Mouse (Mus musculus) gastrocnemius, postnatal 4 days (tissue): Measurements from ENCODE around the gene Ebf3. TPM values are rescaled to one million over a fixed set of nuclear protein-coding genes. Genes with fewer than 3 reads are reported as not detected.

Source experiments
- DNase-seq, 2 experiments: peaks; one replicate each; pipeline ENCODE4 v3.0.0; 2021 to 2022; ENCODE audit warnings: low spot score in 2 of 2, mixed read lengths in 2 of 2
- total RNA-seq, 2 experiments: library from RNA; stranded (reverse); gene quantifications; 2 replicates each; pipeline ENCODE4 v1.2.3; 2021

The Ebf3 gene
- total RNA-seq, 2 experiments from 2014 or later = 45.8 to 50.1 TPM

DNA sequence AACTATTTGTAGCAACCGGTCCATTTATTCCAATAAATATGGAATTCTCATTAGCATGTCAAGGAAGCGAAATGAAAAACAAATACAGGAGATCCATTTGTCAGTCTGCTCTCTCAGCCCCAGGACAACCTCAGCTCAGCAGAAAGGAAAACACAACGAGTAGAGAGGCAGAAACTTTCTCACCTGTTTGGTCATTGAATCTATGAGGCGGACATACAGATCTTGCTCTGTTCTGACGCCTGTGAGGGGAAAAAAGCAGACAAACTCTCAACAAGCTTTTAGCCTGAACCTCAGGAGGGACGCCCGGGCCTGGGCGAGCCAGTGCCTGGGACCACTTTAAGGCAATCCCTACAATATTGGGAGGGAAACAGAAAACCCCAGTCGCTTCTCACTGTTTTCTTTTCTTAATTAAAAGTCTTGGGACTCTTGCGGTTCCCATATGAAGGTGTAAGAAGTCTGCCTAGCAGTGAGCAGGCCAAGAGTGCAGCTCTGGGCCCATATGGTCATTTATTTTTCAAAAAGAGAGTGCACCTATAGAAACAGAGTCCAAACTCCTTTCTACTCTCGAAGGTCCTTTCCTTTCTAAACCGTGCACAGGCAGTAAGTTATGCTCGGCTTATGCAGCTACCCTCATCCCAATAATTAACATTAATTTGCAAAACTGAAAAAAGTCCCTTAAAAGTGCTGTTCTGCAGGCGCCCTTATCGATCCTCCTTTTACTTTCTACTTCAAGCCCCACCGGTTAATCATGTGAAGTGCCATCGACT lies 1.9 kb downstream of the Ebf3 start:
- no peak for DNase-seq

GRCm38 (mm10) chr7:137311341-137312110 lies 2.7 kb downstream of the Ebf3 start:
- DNase-seq = no peak

GRCm38 (mm10) chr7:137310876-137311275 lies 3.4 kb downstream of the Ebf3 start:
- DNase-seq = no peak

DNA sequence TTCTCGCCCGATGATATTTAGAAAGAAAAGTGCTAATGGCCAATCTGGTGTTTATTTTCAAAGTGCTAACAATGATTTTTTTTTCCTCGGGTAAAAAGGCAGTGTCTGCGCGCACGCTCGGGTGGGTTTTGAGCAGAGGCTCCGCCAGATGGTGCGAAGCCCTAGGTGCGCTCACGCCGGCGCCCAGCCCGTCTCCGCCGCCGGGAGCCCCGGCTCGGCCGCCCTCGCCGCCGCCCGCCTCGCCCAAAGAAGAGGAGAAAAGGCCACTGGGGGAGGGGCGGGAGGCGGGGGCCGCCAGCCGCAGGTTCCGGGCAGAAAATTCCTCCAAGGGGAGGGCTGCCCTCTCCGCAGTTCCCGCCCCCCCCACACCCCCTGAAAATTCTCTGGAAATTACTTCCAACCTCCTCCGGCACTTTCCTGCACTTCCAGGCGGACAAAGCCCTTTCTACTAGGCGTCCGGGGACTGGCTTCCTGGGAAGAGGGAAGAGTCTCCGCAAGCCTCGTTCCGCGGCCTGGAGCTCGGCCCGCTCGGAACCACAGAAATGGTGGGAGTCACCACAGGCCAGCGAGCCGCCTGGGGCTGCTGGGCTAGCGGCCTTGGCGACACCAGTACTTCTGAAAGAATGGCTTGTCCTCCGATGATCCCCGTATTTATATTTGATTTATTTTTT lies 4.0 kb downstream of the Ebf3 start:
- DNase-seq = peak in 1 of 2 experiments; percentile 46

DNA sequence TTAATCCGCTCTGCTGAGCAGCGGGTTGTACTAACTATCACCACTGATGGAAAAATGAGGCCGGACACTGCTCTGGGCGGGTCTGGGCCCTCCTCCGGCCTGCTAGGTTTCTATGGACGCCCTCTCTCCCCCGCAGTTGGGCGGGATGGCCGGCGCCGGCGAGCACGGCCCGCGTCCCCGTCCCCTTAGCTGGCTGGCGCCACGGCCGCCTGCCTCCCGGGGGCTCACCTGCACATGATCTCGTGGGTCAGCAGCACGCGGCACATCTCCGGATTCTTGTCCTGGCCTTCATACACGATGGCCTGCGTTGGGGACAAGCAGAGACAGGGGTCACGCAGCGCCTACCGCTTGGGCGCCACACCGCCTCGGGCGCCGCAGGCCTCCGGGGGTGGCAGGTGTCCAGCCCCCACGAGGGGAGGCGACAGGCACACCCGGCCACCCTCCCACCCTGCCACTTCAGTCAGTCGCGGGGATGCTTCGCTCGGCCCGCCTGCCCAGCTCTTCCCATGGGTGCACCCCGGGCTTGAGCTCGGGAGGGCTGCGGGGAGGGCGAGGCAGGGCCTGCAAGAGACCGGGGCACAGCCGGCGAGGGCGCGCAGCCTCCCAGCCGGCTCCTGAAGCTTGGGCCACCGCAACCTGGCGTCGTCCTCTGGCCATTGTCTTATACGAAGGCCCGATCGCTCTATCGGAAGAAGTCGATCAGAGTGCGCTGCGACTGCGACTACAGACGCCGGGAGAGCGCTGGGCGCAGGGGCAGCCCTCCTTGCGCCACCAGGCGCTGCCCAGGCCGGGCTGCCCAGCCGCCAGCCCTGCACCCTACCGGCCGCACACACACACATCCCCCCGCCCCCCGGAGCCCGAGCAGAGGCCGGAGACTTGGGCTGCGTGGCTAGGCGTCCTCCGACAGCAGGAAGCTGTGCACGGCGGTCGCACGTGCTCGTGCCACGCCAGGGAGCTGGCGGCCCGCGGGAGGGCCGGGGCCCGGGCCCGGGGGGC lies 4.9 kb downstream of the Ebf3 start:
- peak in 1 of 2 experiments; percentile 63 for DNase-seq

- no peak for DNase-seq
Observed at GRCm38 (mm10) chr7:137308061-137309060, 5.9 kb downstream of the Ebf3 start.

DNA sequence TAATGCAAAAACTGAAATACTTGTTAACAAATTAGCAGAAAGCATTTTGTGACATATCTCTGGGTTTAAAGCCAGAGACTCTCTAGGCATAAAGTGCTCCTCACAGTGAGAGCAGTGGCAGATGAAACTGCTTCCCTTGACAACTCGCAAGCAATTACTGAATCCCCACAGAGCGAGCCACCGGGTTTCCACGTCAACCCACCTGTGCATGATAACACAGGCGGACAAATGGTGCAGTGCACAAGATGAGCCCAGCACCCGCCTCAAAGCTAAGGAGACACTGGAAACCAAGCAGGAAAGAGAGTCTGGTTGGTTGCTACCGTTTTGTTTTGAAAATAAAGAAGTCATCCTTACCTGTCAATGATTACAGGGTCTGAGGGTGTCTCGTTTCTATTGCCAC lies 7.1 kb downstream of the Ebf3 start:
- no peak for DNase-seq

DNA sequence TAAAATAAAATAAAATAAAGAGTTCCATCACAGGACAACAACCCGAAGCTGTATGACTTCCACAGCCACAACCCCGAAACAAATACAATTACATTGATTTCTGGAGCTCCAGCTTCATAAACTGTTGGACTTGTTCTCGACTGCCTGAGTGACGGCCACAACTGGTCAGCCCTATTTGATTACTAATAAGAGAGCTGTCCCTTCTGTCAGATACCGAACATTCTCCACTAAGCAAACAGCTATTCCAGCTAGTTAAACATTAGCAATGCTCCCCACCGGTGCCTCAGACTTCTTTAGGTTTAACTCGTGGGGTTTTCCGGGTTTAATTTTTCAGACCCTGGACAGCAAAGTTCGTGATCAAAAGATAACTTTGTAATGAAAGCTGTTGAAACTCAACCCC lies 8.1 kb downstream of the Ebf3 start:
- peak in 1 of 2 experiments; percentile 60 for DNase-seq

DNA sequence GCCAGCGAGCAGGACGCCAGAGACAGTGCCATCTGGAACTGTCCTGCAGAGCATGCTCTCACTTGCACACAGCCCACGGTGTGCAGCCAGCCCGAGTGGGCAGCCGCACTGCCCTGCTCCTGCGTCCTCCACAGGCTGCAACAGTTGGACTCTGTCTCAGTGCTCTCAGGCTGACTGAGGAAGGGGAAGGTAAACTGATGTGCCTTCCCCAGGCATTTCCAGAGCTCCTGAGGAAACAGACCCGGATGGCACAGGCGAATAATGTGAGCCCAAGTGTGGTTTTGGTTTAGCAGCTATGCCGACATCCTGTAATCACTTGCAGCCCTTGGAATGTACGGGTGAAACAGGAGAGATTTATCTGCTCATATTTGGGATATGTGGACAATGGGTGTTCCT lies 10.5 kb downstream of the Ebf3 start:
- DNase-seq = peak in 1 of 2 experiments; percentile 40

- no peak for DNase-seq
Observed at GRCm38 (mm10) chr7:137302961-137303775, 11.1 kb downstream of the Ebf3 start.

DNA sequence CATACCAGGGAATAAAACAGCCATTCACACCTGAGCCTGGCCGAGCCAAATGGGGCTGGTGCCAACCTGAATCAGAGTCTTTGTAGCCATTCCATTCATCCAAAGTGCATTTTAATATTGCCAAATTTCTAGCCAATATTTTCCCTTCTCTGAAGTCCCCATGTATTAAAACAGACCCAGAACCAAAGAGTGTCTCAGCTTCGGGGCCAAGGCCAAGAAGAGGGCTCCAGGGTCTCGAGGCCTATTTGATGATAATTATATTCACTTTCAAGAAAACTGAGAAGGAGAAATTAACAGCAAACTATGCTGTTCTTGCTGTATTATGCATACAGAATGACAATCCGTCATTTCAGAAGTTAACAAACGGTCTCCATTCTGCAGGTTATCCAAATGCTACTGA lies 12.1 kb downstream of the Ebf3 start:
- no peak for DNase-seq

DNA sequence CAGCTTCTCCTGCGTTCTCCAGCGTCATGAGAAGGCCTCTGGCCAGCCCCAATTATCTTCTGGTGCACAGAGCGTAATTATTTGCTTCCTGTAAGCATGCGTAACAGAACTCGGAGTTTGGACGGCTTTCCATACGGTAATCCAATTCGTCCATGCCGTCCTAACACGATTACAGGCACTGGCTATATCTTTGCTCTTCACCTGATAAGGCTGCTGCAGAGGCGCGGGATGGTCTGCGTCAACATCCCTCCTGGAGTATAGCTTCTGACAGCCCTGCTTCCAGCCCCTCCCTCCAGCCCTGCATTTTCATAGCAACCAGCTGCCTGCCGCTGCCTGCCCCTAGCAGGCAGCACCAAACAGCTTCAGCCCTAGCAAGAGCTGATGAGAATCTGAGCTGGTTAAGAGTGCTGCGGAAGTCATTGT lies 12.9 kb downstream of the Ebf3 start:
- DNase-seq = peak in 1 of 2 experiments; percentile 43

DNA sequence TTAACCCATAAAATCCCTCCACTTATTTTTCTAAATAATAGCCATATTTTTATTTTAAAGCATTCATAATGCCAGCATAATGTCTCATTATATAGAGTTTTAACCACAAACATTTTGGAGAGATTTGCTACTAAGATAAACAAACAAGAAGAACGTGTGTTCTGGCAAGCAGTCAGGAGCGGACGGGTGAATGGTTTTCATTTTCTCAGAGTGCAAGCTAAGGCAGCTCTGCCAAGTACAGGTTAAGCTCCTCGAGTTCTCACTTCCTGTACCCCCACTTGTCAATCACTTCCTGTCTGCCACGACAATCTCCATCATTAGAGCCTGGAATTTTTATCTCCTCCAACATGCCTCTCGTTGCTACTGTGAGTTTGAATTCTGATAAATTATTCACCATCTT lies 13.4 kb downstream of the Ebf3 start:
- DNase-seq = no peak

DNA sequence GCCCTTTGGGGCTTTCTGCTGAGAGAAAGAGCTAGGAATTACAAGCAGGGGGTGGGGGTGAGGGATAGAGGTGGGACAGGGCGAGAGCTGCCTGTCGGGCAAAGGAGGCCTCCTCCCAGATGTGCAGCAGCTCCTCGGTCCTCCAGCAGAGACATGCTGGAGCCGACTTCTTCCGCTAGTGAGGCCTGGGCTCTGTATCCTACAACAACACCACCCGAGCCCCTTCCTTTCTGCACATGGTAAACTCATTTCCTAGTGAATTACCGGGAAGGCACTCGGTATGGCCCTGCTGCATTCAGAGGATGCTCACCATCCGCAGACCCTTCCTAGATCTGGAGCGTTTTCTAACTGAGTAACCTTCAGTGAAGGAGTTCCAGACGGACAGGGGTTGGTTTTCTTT lies 14.1 kb downstream of the Ebf3 start:
- no peak for DNase-seq

DNA sequence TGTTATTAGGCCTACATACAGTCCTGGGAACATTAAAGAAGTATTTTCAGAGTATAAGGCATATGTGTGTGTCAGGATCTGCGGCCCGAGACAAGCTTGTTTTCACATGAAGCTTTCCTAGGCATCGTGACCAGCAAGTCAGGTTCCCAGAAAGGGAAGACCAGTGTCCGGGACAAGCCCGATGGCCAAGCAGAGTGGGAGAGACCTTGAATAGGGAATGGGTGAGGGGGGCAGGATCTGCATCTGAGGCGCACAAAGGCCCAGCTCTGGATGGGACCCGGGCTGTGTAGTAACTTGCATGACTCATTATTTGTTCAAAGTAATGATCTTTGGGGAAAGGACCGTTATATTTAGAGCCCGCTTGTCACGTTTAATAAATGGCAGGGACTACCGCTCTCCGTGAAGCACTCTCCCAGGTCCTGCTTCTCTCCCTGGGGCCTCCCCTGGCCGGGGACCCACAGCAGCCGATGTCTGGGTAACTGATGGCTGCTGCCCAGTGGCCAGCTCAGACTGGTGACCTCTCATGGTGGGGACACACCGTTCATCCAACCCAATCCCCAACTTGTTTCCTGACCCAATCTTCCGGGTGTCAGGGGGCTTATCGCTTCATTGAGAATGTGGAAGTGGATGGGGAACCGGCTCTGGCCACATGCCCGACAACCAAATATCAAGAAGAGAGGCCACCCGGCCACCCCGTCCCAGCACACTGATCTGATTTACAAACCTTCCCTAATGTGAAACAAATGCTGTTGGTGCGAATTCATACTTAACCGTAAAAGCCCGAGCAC lies 16.5 kb downstream of the Ebf3 start:
- peak in 1 of 2 experiments; percentile 62 for DNase-seq

DNA sequence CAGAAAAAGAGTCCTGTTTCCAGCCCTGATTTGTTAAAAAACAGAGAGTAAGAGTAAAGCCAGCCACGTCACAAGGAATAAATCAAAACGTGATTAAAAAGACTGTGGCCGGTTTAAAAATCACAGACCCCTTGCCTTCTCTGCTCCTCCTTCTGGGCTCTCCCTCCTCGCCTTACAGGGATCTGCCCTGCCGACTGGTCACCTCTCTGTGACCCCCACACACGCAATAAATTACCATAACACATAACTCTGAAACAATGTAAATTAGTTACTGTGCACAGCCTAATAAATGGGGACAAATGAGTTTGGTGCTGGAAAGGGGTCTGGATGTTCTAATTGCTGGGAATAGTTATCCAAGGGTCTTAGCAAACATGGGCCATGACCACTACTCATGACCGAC lies 17.1 kb downstream of the Ebf3 start:
- no peak for DNase-seq

- no peak for DNase-seq
Observed at GRCm38 (mm10) chr7:137295612-137296011, 18.6 kb downstream of the Ebf3 start.

- no peak for DNase-seq
Observed at GRCm38 (mm10) chr7:137294446-137294845, 19.8 kb downstream of the Ebf3 start.
